Mouse (Mus musculus) bone marrow, adult 2 months (tissue): ENCODE measurements around the gene Traf2.

Experiments
- CTCF ChIP-seq: fragments of 200-500 bp; IDR thresholded peaks from 2 replicates; pipeline ENCODE4 v1.5.1; 2011; ENCODE audit warnings: low read length, control low read depth; ENCODE audit not compliant: control insufficient read depth, insufficient read depth
- POLR2A ChIP-seq: fragments of 200-500 bp; IDR thresholded peaks from 2 replicates; pipeline ENCODE4 v1.6.1; 2011; ENCODE audit warnings: low read depth, mild to moderate bottlenecking, control low read depth, low read length, borderline replicate concordance; ENCODE audit not compliant: control insufficient read depth

- TF ChIP-seq CTCF (no peak), POLR2A (no peak)
Measured at GRCm38 (mm10) chr2:25582466-25583119, 35.9 kb upstream of the Traf2 start.
